ENCODE assay signal across 20 mouse cellular contexts in the genomic region with DNA sequence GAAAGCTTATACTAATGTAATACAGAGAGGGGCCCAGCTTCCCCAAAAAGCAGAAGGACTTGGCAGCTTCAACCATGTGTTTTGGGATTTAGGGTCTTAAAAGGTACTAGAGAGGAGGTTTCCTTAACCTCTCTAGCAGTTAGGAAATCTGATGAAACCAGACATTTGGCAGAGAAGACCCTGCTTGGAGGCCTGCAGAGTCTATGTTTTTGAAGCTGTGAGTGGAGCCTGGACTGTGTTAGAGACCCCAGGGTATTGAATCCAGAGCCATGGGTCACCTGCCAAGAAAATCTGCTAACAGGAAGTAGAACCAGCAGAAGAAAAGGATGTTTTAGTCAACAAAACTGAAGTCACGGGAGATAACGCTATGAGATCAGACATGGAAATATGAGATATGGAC.
A peak's percentile ranks its signal among the peaks of the same experiment; 100 is the strongest.
DNase-seq lines count a peak whose midpoint lies in the region; ATAC-seq lines count a peak whose summit lies in the region.
"Had no signal": no experiment of that assay in that cellular context is flagged by ENCODE, and none has a peak within 500 bp of the region (broad histone marks: within the 10 kb centered on the region; RNA-seq: fewer than 3 reads in every experiment).

No protein-coding gene starts in this region.

- no peak overlapping the region for H3K27ac ChIP-seq in embryonic facial prominence, embryonic 15.5 days (replicated peaks)
- no peak overlapping the region for H3K27ac ChIP-seq in forebrain, embryonic 16.5 days (ENCODE audit: low read length)
- H3K27ac ChIP-seq: hindbrain, embryonic 13.5 days; liver, embryonic 12.5 days; midbrain, embryonic 12.5 days had no signal

- peak; percentile 11 for DNase-seq in gastrocnemius, postnatal 10 days
- no peak for DNase-seq in gastrocnemius, postnatal 36 days
- peak; percentile 59 to 67 for DNase-seq in heart, adult 9 months (ENCODE audit: low spot score in 2 of 2)
- peak; percentile 15 to 19 for DNase-seq in heart, postnatal 36 days
- DNase-seq in thymus, postnatal 36 days, result no peak
- no peak for DNase-seq in adrenal gland, adult 8-10 months
- DNase-seq: adrenal gland, postnatal 36 days; cerebellum, adult 9-11 months; kidney, adult 18-20 months; kidney, postnatal 4 days; left cerebral cortex, postnatal 4 days; lung, adult 18-20 months; lung, postnatal 10 days; thymus, adult 18-20 months had no signal

- intact Hi-C loops in gastrocnemius, postnatal 36 days (cut with DNase I), result no loop called here
- intact Hi-C loops in heart, postnatal 36 days (cut with DNase I), result no loop called here

- 72% methylated on average over 2 of the region's 2 CpGs for WGBS in embryonic facial prominence, embryonic 15.5 days
- 98% methylated on average over 2 of the region's 2 CpGs for WGBS in forebrain, embryonic 16.5 days

- H3K9me3 ChIP-seq in embryonic facial prominence, embryonic 15.5 days (replicated peaks), result no peaks in the 10 kb centered on the region
- no peaks in the 10 kb centered on the region for H3K9me3 ChIP-seq in forebrain, embryonic 16.5 days (ENCODE audit: control insufficient read depth, low read length)
- H3K9me3 ChIP-seq: hindbrain, embryonic 13.5 days; liver, embryonic 12.5 days; midbrain, embryonic 12.5 days had no signal

- H3K4me3 ChIP-seq in embryonic facial prominence, embryonic 15.5 days (replicated peaks), result no peak overlapping the region
- no peak overlapping the region for H3K4me3 ChIP-seq in forebrain, embryonic 16.5 days (replicated peaks; ENCODE audit: low read length)
- H3K4me3 ChIP-seq: hindbrain, embryonic 13.5 days; liver, embryonic 12.5 days; midbrain, embryonic 12.5 days had no signal

- no peak overlapping the region for H3K9ac ChIP-seq in embryonic facial prominence, embryonic 15.5 days
- H3K9ac ChIP-seq in forebrain, embryonic 16.5 days (replicated peaks; ENCODE audit: low read depth, low read length), result no peak overlapping the region
- H3K9ac ChIP-seq: hindbrain, embryonic 13.5 days; liver, embryonic 12.5 days; midbrain, embryonic 12.5 days had no signal

- ATAC-seq in embryonic facial prominence, embryonic 15.5 days (ENCODE audit: insufficient number of reproducible peaks, low FRiP score, low TSS enrichment, low read depth), result peak; percentile 78
- ATAC-seq in forebrain, embryonic 16.5 days, result no peak
- ATAC-seq: CD4-positive, CD25-positive, alpha-beta regulatory T cell, adult 4 months; liver, embryonic 12.5 days had no signal

- H3K36me3 ChIP-seq in embryonic facial prominence, embryonic 15.5 days, result no peaks in the 10 kb centered on the region
- no peaks in the 10 kb centered on the region for H3K36me3 ChIP-seq in forebrain, embryonic 16.5 days (ENCODE audit: control insufficient read depth, insufficient read depth)
- H3K36me3 ChIP-seq: hindbrain, embryonic 13.5 days; liver, embryonic 12.5 days; midbrain, embryonic 12.5 days had no signal

- H3K4me2 ChIP-seq in embryonic facial prominence, embryonic 15.5 days (replicated peaks), result no peak overlapping the region
- H3K4me2 ChIP-seq in forebrain, embryonic 16.5 days (ENCODE audit: low read length), result no peak overlapping the region
- H3K4me2 ChIP-seq: hindbrain, embryonic 13.5 days; liver, embryonic 12.5 days; midbrain, embryonic 12.5 days had no signal

- H3K4me1 ChIP-seq in embryonic facial prominence, embryonic 15.5 days, result no peaks in the 10 kb centered on the region
- no peaks in the 10 kb centered on the region for H3K4me1 ChIP-seq in forebrain, embryonic 16.5 days (replicated peaks; ENCODE audit: control insufficient read depth, insufficient read depth, low read length)
- H3K4me1 ChIP-seq: hindbrain, embryonic 13.5 days; liver, embryonic 12.5 days; midbrain, embryonic 12.5 days had no signal

- no peaks in the 10 kb centered on the region for H3K27me3 ChIP-seq in embryonic facial prominence, embryonic 15.5 days
- no peaks in the 10 kb centered on the region for H3K27me3 ChIP-seq in forebrain, embryonic 16.5 days (replicated peaks; ENCODE audit: control insufficient read depth, insufficient read depth, low read length)
- H3K27me3 ChIP-seq: hindbrain, embryonic 13.5 days; liver, embryonic 12.5 days; midbrain, embryonic 12.5 days had no signal

Comparison
In these comparisons a context has a peak if more than half of its experiments do, and no peak if none do; other contexts are left out.
1. DNase-seq: peak in gastrocnemius, postnatal 10 days (single experiment), heart, adult 9 months (2 of 2) and heart, postnatal 36 days (2 of 2); none in gastrocnemius, postnatal 36 days (0 of 2), thymus, postnatal 36 days (0 of 2) and adrenal gland, adult 8-10 months (single experiment).